Comparison of ENCODE assay signal across 15 mouse cellular contexts in genomic region chr9:72459703-72460102, GRCm38 (mm10).
"Had no signal": no experiment of that assay in that cellular context is flagged by ENCODE, and none has a peak within 500 bp of the region (broad histone marks: within the 10 kb centered on the region; RNA-seq: fewer than 3 reads in every experiment).

No protein-coding gene starts in this region.

- H3K9me3 ChIP-seq: neural tube, embryonic 13.5 days; neural tube, embryonic 15.5 days; stomach, embryonic 15.5 days had no signal

- H3K4me1 ChIP-seq: neural tube, embryonic 15.5 days; stomach, embryonic 15.5 days had no signal

- H3K4me3 ChIP-seq: neural tube, embryonic 13.5 days; neural tube, embryonic 15.5 days; stomach, embryonic 15.5 days had no signal

- DNase-seq: retina, postnatal 1 day; right cerebral cortex, adult 18-20 months; right cerebral cortex, postnatal 14 days; right cerebral cortex, postnatal 25 days; spleen, adult 18-20 months; thymus, adult 18-20 months; thymus, adult 2 months; thymus, postnatal 14 days; thymus, postnatal 25 days; thymus, postnatal 36 days; thymus, postnatal 4 days had no signal

- H3K9ac ChIP-seq: neural tube, embryonic 13.5 days; neural tube, embryonic 15.5 days; stomach, embryonic 15.5 days had no signal

- H3K4me2 ChIP-seq: neural tube, embryonic 13.5 days; neural tube, embryonic 15.5 days; stomach, embryonic 15.5 days had no signal

- H3K27ac ChIP-seq: neural tube, embryonic 13.5 days; neural tube, embryonic 15.5 days; stomach, embryonic 15.5 days; stomach, postnatal 0 days had no signal

- H3K36me3 ChIP-seq: stomach, embryonic 15.5 days had no signal

- H3K27me3 ChIP-seq: neural tube, embryonic 13.5 days; neural tube, embryonic 15.5 days; stomach, embryonic 15.5 days had no signal
